Mouse (Mus musculus) layer of hippocampus, adult 2 months (tissue): ENCODE measurements at regions not wholly inside any gene's neighbourhood (a gene's known extent, or its start where the extent isn't known, plus 50 kb on each side); places are given as distances from the start of the nearest gene placed in this dataset.

Experiments
- DNase-seq, 2 experiments: peaks; one replicate each; pipeline ENCODE4 v3.0.0; 2022; ENCODE audit warnings: low spot score in 2 of 2
- H3K27ac ChIP-seq: fragments of 200-600 bp; 2 replicates; pipeline ENCODE4 v1.8.1; 2022
- H3K4me3 ChIP-seq: fragments of 200-600 bp; 2 replicates; pipeline ENCODE4 v1.8.1; 2022; ENCODE audit warnings: mild to moderate bottlenecking
- CTCF ChIP-seq: fragments of 200-600 bp; conservative IDR thresholded peaks from 2 replicates; pipeline ENCODE4 v1.8.1; 2022; ENCODE audit warnings: antibody characterized with exemption, mild to moderate bottlenecking, moderate library complexity

- H3K27ac ChIP-seq: no peak overlapping the region
- no peak for DNase-seq
- TF ChIP-seq CTCF: no peak
- H3K4me3 ChIP-seq: no peak overlapping the region
Observed at GRCm38 (mm10) chr2:75202587-75203220, 377.1 kb downstream of the Mtx2 start.

- H3K27ac ChIP-seq: peak overlapping the region; percentile 36; the same call in 1 of the 2 replicates
- peak overlapping the region; percentile 38; the same call in 1 of the 2 replicates for H3K4me3 ChIP-seq
- DNase-seq: peak; percentile 27 to 28
- TF ChIP-seq CTCF: no peak; the same call in 1 of the 2 replicates
Observed at GRCm38 (mm10) chr2:75208821-75209758, 383.5 kb downstream of the Mtx2 start.

GRCm38 (mm10) chr2:75209790-75210583, 384.4 kb downstream of the Mtx2 start:
- H3K27ac ChIP-seq: no peak overlapping the region
- DNase-seq: no peak
- no peak overlapping the region; the same call in 1 of the 2 replicates for H3K4me3 ChIP-seq
- no peak for TF ChIP-seq CTCF

- no peak overlapping the region for H3K27ac ChIP-seq
- no peak for TF ChIP-seq CTCF
- no peak overlapping the region for H3K4me3 ChIP-seq
- no peak for DNase-seq
Observed at GRCm38 (mm10) chr2:75216931-75217330, 391.3 kb downstream of the Mtx2 start.

- Histone ChIP-seq H3K4me3 (no peak overlapping the region), H3K27ac (peak overlapping the region; percentile 59)
- no peak for TF ChIP-seq CTCF
- DNase-seq: peak; percentile 27 to 59
Observed at GRCm38 (mm10) chr2:75220775-75221359, 395.3 kb downstream of the Mtx2 start.

GRCm38 (mm10) chr2:75224443-75224842, 398.8 kb downstream of the Mtx2 start:
- no peak overlapping the region for H3K27ac ChIP-seq
- DNase-seq: peak; percentile 11 to 16
- no peak overlapping the region for H3K4me3 ChIP-seq
- no peak for TF ChIP-seq CTCF

- H3K27ac ChIP-seq: no peak overlapping the region
- H3K4me3 ChIP-seq: no peak overlapping the region
- DNase-seq: no peak
- no peak for TF ChIP-seq CTCF
Observed at GRCm38 (mm10) chr2:75240976-75241375, 415.4 kb downstream of the Mtx2 start.

GRCm38 (mm10) chr2:75244311-75245033, 414.6 kb upstream of the Hnrnpa3 start:
- TF ChIP-seq CTCF: no peak
- H3K4me3 ChIP-seq: peak overlapping the region; percentile 25
- H3K27ac ChIP-seq: peak overlapping the region; percentile 87
- DNase-seq: peak in 1 of 2 experiments; percentile 25

DNA sequence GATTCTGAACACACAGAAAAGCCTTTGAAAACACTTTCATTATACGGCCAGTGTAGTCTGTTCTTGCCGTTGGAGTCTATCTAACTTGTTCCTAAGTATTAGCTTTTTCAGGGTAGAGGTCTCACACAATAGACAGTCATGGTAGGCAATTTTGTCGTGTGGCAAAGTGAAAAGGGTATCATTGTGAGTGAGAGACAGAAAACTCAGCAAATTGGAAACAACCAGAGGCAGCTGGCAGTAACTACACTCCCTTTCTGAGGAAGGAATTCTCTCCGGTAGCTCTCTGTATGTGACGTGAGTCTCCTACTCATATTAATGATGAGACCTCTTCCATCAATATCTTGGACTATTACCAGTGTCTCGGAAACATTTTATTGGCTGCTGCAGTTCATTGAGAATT, 413.8 kb upstream of the Hnrnpa3 start:
- TF ChIP-seq CTCF: peak; percentile 17; the same call in 1 of the 2 replicates
- H3K27ac ChIP-seq: peak overlapping the region; percentile 87; the same call in 1 of the 2 replicates
- DNase-seq: no peak

GRCm38 (mm10) chr2:75245662-75246061, 413.4 kb upstream of the Hnrnpa3 start:
- H3K4me3 ChIP-seq: no peak overlapping the region; the same call in 1 of the 2 replicates
- no peak overlapping the region for H3K27ac ChIP-seq
- DNase-seq: no peak

More for the DNA sequence above, 413.8 kb upstream of the Hnrnpa3 start:
- no peak overlapping the region for H3K4me3 ChIP-seq

DNA sequence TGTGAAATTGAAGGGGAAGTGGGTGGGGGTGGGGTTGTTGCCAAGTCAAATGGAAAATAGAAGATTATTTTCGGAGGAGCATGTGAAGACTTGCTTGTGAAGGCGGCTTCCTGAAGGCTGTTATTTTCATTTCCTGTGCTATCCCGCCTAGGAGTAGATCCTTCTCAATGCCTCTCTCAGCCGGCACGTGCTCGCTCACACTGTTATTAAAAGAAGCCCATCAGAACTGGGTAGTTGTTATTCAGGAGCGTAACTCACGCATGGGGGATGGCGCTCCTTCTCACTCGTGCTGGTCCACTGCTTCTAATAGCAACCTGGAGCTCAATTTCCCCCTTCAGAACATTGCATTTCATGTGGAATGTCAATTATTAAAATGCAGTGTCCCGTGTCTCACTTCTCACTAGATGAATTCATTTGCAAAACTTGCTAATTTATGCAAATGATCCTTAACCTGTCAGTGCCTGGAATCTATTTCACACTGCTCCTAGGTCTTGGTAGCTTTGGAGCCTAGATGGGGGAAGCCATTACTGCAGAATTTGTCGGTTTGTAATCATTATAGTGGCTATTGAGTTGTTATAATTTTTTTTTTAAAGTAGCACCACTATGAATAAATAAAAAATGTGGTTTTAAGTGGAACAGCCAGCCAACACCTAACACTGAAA, 412.8 kb upstream of the Hnrnpa3 start:
- no peak for TF ChIP-seq CTCF
- Histone ChIP-seq H3K4me3 (peak overlapping the region; percentile 23; the same call in 1 of the 2 replicates), H3K27ac (no peak overlapping the region)
- no peak for DNase-seq

More at GRCm38 (mm10) chr2:75245662-75246061, 413.4 kb upstream of the Hnrnpa3 start:
- TF ChIP-seq CTCF: no peak
